Mouse (Mus musculus) left cerebral cortex, postnatal 36 days (tissue): ENCODE measurements around the gene Igsf10. TPM values are rescaled to one million over a fixed set of nuclear protein-coding genes. Genes with fewer than 3 reads are reported as not detected.

ENCODE experiments used
- DNase-seq, 2 experiments: peaks; one replicate each; pipeline ENCODE4 v3.0.0; 2021 to 2022; ENCODE audit warnings: low spot score in 2 of 2, mixed read lengths in 1 of 2
- intact Hi-C: fragments of 180-260 bp; cut with DNase I; formaldehyde crosslinking; loops from one replicate; pipeline ENCODE4 v1.15.1; 2025
- total RNA-seq, 2 experiments: library from RNA; stranded (reverse); gene quantifications; 2 replicates each; pipeline ENCODE4 v1.2.3; 2021

The Igsf10 gene
- total RNA-seq, 2 experiments from 2014 or later = 1.6 to 2.1 TPM

- intact Hi-C loops = no loop called here
- DNase-seq = no peak
These were observed 48.3 kb downstream of the Igsf10 start for GRCm38 (mm10) chr3:59295699-59296562.

GRCm38 (mm10) chr3:59293437-59294199 is 50.6 kb downstream of the Igsf10 start:
- no peak for DNase-seq
- intact Hi-C loops = no loop called here

GRCm38 (mm10) chr3:59290551-59290950 is 53.6 kb downstream of the Igsf10 start:
- no peak for DNase-seq
- intact Hi-C loops = no loop called here

GRCm38 (mm10) chr3:59278620-59279019 is 65.6 kb downstream of the Igsf10 start:
- DNase-seq = no peak
- intact Hi-C loops = no loop called here

GRCm38 (mm10) chr3:59278254-59278533 is 66.0 kb downstream of the Igsf10 start:
- DNase-seq = no peak
- intact Hi-C loops = no loop called here

- DNase-seq = no peak
These were observed 66.5 kb downstream of the Igsf10 start for GRCm38 (mm10) chr3:59277502-59278253.

GRCm38 (mm10) chr3:59270811-59271210 is 73.4 kb downstream of the Igsf10 start:
- no peak for DNase-seq
- intact Hi-C loops = no loop called here

More at GRCm38 (mm10) chr3:59277502-59278253, 66.5 kb downstream of the Igsf10 start:
- intact Hi-C loops = no loop called here

Other genes starting within 250 kb of the Igsf10 start
- gene Gpr171, start 242.6 kb downstream of the Igsf10 start, total RNA-seq = not detected
- 1 to 10 TPM; 2.2 to 2.9 TPM for gene P2ry14, start 190.8 kb downstream of the Igsf10 start, total RNA-seq
- not detected for gene Gpr87, start 149.3 kb downstream of the Igsf10 start, total RNA-seq
- gene P2ry13, start 133.5 kb downstream of the Igsf10 start, total RNA-seq = 10 to 100 TPM; 10.3 to 11.2 TPM
- 10 to 100 TPM; 39.1 to 56.1 TPM for gene P2ry12, start 81.5 kb downstream of the Igsf10 start, total RNA-seq